Mouse (Mus musculus) G1E-ER4 (cell line): ENCODE results near the gene Tma7. TPM values are rescaled to one million over a fixed set of nuclear protein-coding genes. Genes with fewer than 3 reads are reported as not detected.

Experiments used
- GATA1 ChIP-seq: IDR thresholded peaks from one replicate; pipeline ENCODE4 v1.8.0; 2012; ENCODE audit warnings: low read length, inconsistent platforms
- polyA plus RNA-seq: library from polyadenylated mRNA; stranded (reverse); fragments of >175 nt; gene quantifications from 2 replicates; pipeline ENCODE4 v1.2.3, GENCODE M21; 2012

Tma7 gene
- polyA plus RNA-seq, 1 experiment: 418 TPM

- no peak for TF ChIP-seq GATA1
These were observed 11.6 kb upstream of the Tma7 start for GRCm38 (mm10) chr9:109093786-109094552.

- no peak for TF ChIP-seq GATA1
These were observed 10.4 kb upstream of the Tma7 start for GRCm38 (mm10) chr9:109092799-109093198.

- no peak for TF ChIP-seq GATA1
These were observed 9.4 kb upstream of the Tma7 start for GRCm38 (mm10) chr9:109091802-109092201.

- no peak for TF ChIP-seq GATA1
These were observed 8.1 kb upstream of the Tma7 start for GRCm38 (mm10) chr9:109090446-109090845.

- no peak for TF ChIP-seq GATA1
These were observed 5.6 kb upstream of the Tma7 start for GRCm38 (mm10) chr9:109087987-109088386.

- no peak for TF ChIP-seq GATA1
These were observed 2.5 kb upstream of the Tma7 start for GRCm38 (mm10) chr9:109084922-109085321.

- no peak for TF ChIP-seq GATA1
These were observed 651 bp downstream of the Tma7 start for GRCm38 (mm10) chr9:109081749-109082123.

- no peak for TF ChIP-seq GATA1
These were observed 1.9 kb downstream of the Tma7 start for GRCm38 (mm10) chr9:109080516-109080915.

GRCm38 (mm10) chr9:109073661-109074573 is 8.5 kb downstream of the Tma7 start, which contains the start of gene Atrip:
Gene Atrip (minus strand): TSS chr9:109074124.
- TF ChIP-seq GATA1: no peak

- no peak for TF ChIP-seq GATA1
These were observed 14.2 kb downstream of the Tma7 start for GRCm38 (mm10) chr9:109068095-109068735.

GRCm38 (mm10) chr9:109060898-109061295 is 21.5 kb downstream of the Tma7 start:
- TF ChIP-seq GATA1: no peak

GRCm38 (mm10) chr9:109060184-109060897 is 22.0 kb downstream of the Tma7 start:
- TF ChIP-seq GATA1: no peak

GRCm38 (mm10) chr9:109059136-109059903 is 23.1 kb downstream of the Tma7 start, which contains the start of gene Trex1:
Gene Trex1 (minus strand): TSS chr9:109059734.
- TF ChIP-seq GATA1: no peak

GRCm38 (mm10) chr9:109058006-109058765 is 24.2 kb downstream of the Tma7 start:
- TF ChIP-seq GATA1: no peak

GRCm38 (mm10) chr9:109057543-109057942 is 24.8 kb downstream of the Tma7 start:
- no peak for TF ChIP-seq GATA1
